Mouse (Mus musculus) CD4-positive, CD25-positive, alpha-beta regulatory T cell (primary cell): ENCODE measurements around the gene Cyp4x1. TPM values are rescaled to one million over a fixed set of nuclear protein-coding genes. Genes with fewer than 3 reads are reported as not detected.

Experiments
- polyA plus RNA-seq: library from polyadenylated mRNA; unstranded; fragments of 100-300 nt; shearing (Covaris generic); gene quantifications from one replicate; pipeline ENCODE4 v1.2.1, GENCODE M21; 2017

Cyp4x1 gene
- polyA plus RNA-seq, result 0.16 TPM

GRCm38 (mm10) chr4:115133621-115134295, at the start of gene Cyp4x1:
Gene Cyp4x1 (minus strand): TSS chr4:115134281.

GRCm38 (mm10) chr4:115088611-115089338, 45.3 kb downstream of the Cyp4x1 start, which contains the start of gene Pdzk1ip1:
Gene Pdzk1ip1 (plus strand): TSS chr4:115088708.

GRCm38 (mm10) chr4:115056371-115056920, 77.6 kb downstream of the Cyp4x1 start, which contains the start of gene Tal1:
Gene Tal1 (plus strand): TSS chr4:115056426.

Other genes starting within 250 kb of the Cyp4x1 start
- 1.1 TPM for gene Foxd2, start 225.4 kb downstream of the Cyp4x1 start, polyA plus RNA-seq
- not detected for gene Foxe3, start 208.3 kb downstream of the Cyp4x1 start, polyA plus RNA-seq
- 83.8 TPM for gene Cmpk1, start 147.0 kb downstream of the Cyp4x1 start, polyA plus RNA-seq
- 1.1 TPM for gene Stil, start 134.1 kb downstream of the Cyp4x1 start, polyA plus RNA-seq
- gene Tal1, start 77.9 kb downstream of the Cyp4x1 start, polyA plus RNA-seq, result not detected
- gene Pdzk1ip1, start 45.6 kb downstream of the Cyp4x1 start, polyA plus RNA-seq, result 11.6 TPM
- not detected for gene Cyp4a29, start 107.8 kb upstream of the Cyp4x1 start, polyA plus RNA-seq
- gene Cyp4a12a, start 164.8 kb upstream of the Cyp4x1 start, polyA plus RNA-seq, result not detected